Mouse (Mus musculus) ES-E14 (cell line): ENCODE results near the gene Pbrm1.

ENCODE experiments used
- CHD2 ChIP-seq: IDR thresholded peaks from 2 replicates; pipeline ENCODE4 v1.6.1; 2014; ENCODE audit warnings: mild to moderate bottlenecking, low read depth, low read length, inconsistent platforms
- HCFC1 ChIP-seq: IDR thresholded peaks from 2 replicates; pipeline ENCODE4 v1.6.1; 2012; ENCODE audit warnings: low read length, inconsistent platforms, borderline replicate concordance; ENCODE audit not compliant: insufficient read depth
- ZNF384 ChIP-seq: IDR thresholded peaks from 2 replicates; pipeline ENCODE4 v1.6.1; 2012; ENCODE audit warnings: low read depth, low read length, inconsistent platforms

DNA sequence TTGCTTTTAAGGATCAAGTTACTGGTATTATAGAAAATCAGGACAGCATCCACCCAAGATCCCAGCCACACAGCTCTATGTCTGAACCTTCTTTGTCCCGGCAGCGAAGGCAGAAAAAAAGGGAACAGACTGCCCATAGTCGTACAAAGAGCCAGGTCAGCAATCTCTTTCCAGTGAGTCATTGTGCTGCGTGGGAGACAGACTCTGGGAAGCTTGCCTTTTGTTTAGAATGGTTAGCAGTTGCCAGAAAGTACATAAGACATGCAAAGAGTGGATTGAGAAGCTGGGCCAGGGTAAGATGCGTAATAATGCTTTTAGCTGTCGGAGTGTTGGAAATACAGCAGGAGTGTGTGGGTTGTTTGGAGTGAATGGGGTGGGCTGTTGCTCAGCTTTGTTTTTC, 44.7 kb upstream of the Pbrm1 start:
- TF ChIP-seq CHD2 (no peak), HCFC1 (no peak), ZNF384 (no peak)
